Mouse (Mus musculus) CH12.LX (cell line): ENCODE measurements around the gene Eps15l1. TPM values are rescaled to one million over a fixed set of nuclear protein-coding genes. Genes with fewer than 3 reads are reported as not detected.
A peak's percentile ranks its signal among the peaks of the same experiment; 100 is the strongest.

Experiments used
- DNase-seq: peaks from one replicate; pipeline ENCODE4 v3.0.0-alpha.2; 2013; ENCODE audit errors: extremely low read depth
- H3K27ac ChIP-seq: 2 replicates; pipeline ENCODE4 v1.5.1; 2012; ENCODE audit warnings: low read depth, mild to moderate bottlenecking, control low read depth, moderate library complexity; ENCODE audit not compliant: insufficient read depth
- H3K27me3 ChIP-seq: replicated peaks from 2 replicates; pipeline ENCODE3; 2012; ENCODE audit warnings: inconsistent platforms
- H3K36me3 ChIP-seq, 2 experiments: replicated peaks in 1 of 2; 2 replicates each; pipeline versions ENCODE3 to v1.6.1; 2012; ENCODE audit warnings: inconsistent platforms in 1 of 2, low read length in 1 of 2, mild to moderate bottlenecking in 1 of 2, mixed read lengths in 1 of 2, moderate library complexity in 1 of 2; ENCODE audit not compliant: control insufficient read depth in 1 of 2, insufficient read depth in 1 of 2
- H3K4me1 ChIP-seq, 2 experiments: 2 replicates each; pipeline ENCODE4 v1.6.1; 2012; ENCODE audit warnings: inconsistent platforms in 1 of 2, moderate library complexity in 1 of 2; ENCODE audit not compliant: insufficient read depth in 2 of 2, control insufficient read depth in 1 of 2
- H3K4me2 ChIP-seq: 2 replicates; pipeline ENCODE4 v1.6.1; 2012; ENCODE audit warnings: low read depth, mild to moderate bottlenecking, control low read depth; ENCODE audit not compliant: poor library complexity, insufficient read depth, severe bottlenecking
- H3K4me3 ChIP-seq, 3 experiments: fragments of 150-350 bp in 1 of 3; sonication (generic) in 1 of 3; replicated peaks in 1 of 3; 2 replicates each; pipeline versions ENCODE3 to v1.5.1; 2011 to 2012; ENCODE audit warnings: low read depth in 2 of 3, low read length in 2 of 3, mild to moderate bottlenecking in 2 of 3, moderate library complexity in 2 of 3, control low read depth in 1 of 3, improper control_type of control experiment in 1 of 3, inconsistent platforms in 1 of 3, mixed read lengths in 1 of 3; ENCODE audit not compliant: poor library complexity in 1 of 3
- H3K79me2 ChIP-seq: replicated peaks from 2 replicates; pipeline ENCODE4 v1.6.1; 2012; ENCODE audit warnings: mild to moderate bottlenecking, moderate library complexity; ENCODE audit not compliant: control insufficient read depth, poor library complexity, insufficient read depth, severe bottlenecking; ENCODE audit errors: extremely low read depth
- H3K9ac ChIP-seq: 2 replicates; pipeline ENCODE4 v1.6.1; 2012; ENCODE audit warnings: low read depth, mild to moderate bottlenecking, control low read depth, moderate library complexity; ENCODE audit not compliant: insufficient read depth
- H3K9me3 ChIP-seq: replicated peaks from 2 replicates; pipeline ENCODE3; 2012; ENCODE audit warnings: low read length, inconsistent platforms, mixed read lengths
- BHLHE40 ChIP-seq: IDR thresholded peaks from 2 replicates; pipeline ENCODE4 v1.6.1; 2011; ENCODE audit warnings: mild to moderate bottlenecking, low read depth, low read length, improper control_type of control experiment
- CHD1 ChIP-seq: IDR thresholded peaks from 2 replicates; pipeline ENCODE4 v1.6.1; 2012; ENCODE audit warnings: low read depth, low read length, improper control_type of control experiment, inconsistent platforms
- CTCF ChIP-seq, 2 experiments: IDR thresholded peaks in 1 of 2; conservative IDR thresholded peaks in 1 of 2; 2 replicates each; pipeline ENCODE4 v1.5.1; 2011 to 2012; ENCODE audit warnings: low read depth in 2 of 2, low read length in 2 of 2, improper control_type of control experiment in 1 of 2, inconsistent platforms in 1 of 2, mild to moderate bottlenecking in 1 of 2, moderate library complexity in 1 of 2
- E2F4 ChIP-seq: IDR thresholded peaks from 2 replicates; pipeline ENCODE4 v1.6.1; 2011; ENCODE audit warnings: low read depth, low read length, improper control_type of control experiment; ENCODE audit not compliant: insufficient replicate concordance
- JUN ChIP-seq: IDR thresholded peaks from 2 replicates; pipeline ENCODE4 v1.6.1; 2011; ENCODE audit warnings: low read depth, mild to moderate bottlenecking, low read length, improper control_type of control experiment, moderate library complexity; ENCODE audit not compliant: insufficient read depth
- JUND ChIP-seq: conservative IDR thresholded peaks from 2 replicates; pipeline ENCODE4 v1.6.1; 2011; ENCODE audit warnings: low read depth, low read length, improper control_type of control experiment
- MAX ChIP-seq: IDR thresholded peaks from 2 replicates; pipeline ENCODE4 v1.6.1; 2011; ENCODE audit warnings: low read length, improper control_type of control experiment
- MXI1 ChIP-seq: IDR thresholded peaks from 2 replicates; pipeline ENCODE4 v1.6.1; 2011; ENCODE audit warnings: mild to moderate bottlenecking, low read depth, low read length, improper control_type of control experiment
- RAD21 ChIP-seq: IDR thresholded peaks from 2 replicates; pipeline ENCODE4 v1.6.1; 2011; ENCODE audit warnings: low read depth, mild to moderate bottlenecking, low read length, improper control_type of control experiment, moderate library complexity
- SIN3A ChIP-seq: IDR thresholded peaks from 2 replicates; pipeline ENCODE4 v1.6.1; 2012; ENCODE audit warnings: low read length, improper control_type of control experiment, inconsistent platforms
- SMC3 ChIP-seq: IDR thresholded peaks from 2 replicates; pipeline ENCODE4 v1.6.1; 2011; ENCODE audit warnings: low read depth, low read length, improper control_type of control experiment
- TBP ChIP-seq: conservative IDR thresholded peaks from 2 replicates; pipeline ENCODE4 v1.6.1; 2011; ENCODE audit warnings: low read depth, low read length, improper control_type of control experiment
- ZKSCAN1 ChIP-seq: IDR thresholded peaks from 2 replicates; pipeline ENCODE4 v1.6.1; 2012; ENCODE audit warnings: low read depth, inconsistent platforms, low read length, improper control_type of control experiment, borderline replicate concordance
- ZNF384 ChIP-seq: IDR thresholded peaks from 2 replicates; pipeline ENCODE4 v1.6.1; 2012; ENCODE audit warnings: low read depth, low read length, improper control_type of control experiment, inconsistent platforms
- dilution Hi-C: fragments of 300-500 bp; cut with MboI; formaldehyde crosslinking; loops from 2 replicates; pipeline ENCODE4 v1.14.3; 2020; ENCODE audit warnings: low sequenced_read_pairs; ENCODE audit not compliant: extremely low pct_unique_long_range_greater_than_20kb, extremely low pct_ligation_motif_present
- in situ Hi-C: fragments of 300-500 bp; cut with MboI; formaldehyde crosslinking; loops from 3 replicates; pipeline ENCODE4 v1.14.3; 2019; ENCODE audit warnings: low sequenced_read_pairs, low pct_ligation_motif_present, low pct_unique_long_range_greater_than_20kb, mixed read lengths
- polyA plus RNA-seq: library from polyadenylated mRNA; unstranded; fragments of >175 nt; gene quantifications from 2 replicates; pipeline ENCODE4 v1.2.1, GENCODE M21; 2012; ENCODE audit warnings: low read depth; ENCODE audit not compliant: insufficient read length
- total RNA-seq, 2 experiments: library from RNA; depleted of rRNA; stranded (reverse); fragments of 300-350 nt in 1 of 2; fragments of >200 nt in 1 of 2; gene quantifications; 2 replicates each; pipeline ENCODE4 v1.2.3; 2012 to 2014

Gene Eps15l1
- total and polyA plus RNA-seq, 3 experiments, result 21.7 to 49.4 (median 25.6) TPM

GRCm38 (mm10) chr8:72451516-72451915 lies 30.3 kb upstream of the Eps15l1 start:
- Histone ChIP-seq H3K4me3 (no peak overlapping the region), H3K27me3 (no peaks in the 10 kb centered on the region), H3K9ac (no peak overlapping the region), H3K36me3 (peaks cover 62 to 85% of the 10 kb centered on the region in 2 experiments), H3K79me2 (peaks cover 2% of the 10 kb centered on the region; the same call in 1 of the 2 replicates), H3K4me1 (peaks cover 0 to 8% of the 10 kb centered on the region in 2 experiments; a peak in 2 of 4 replicates), H3K27ac (no peak overlapping the region), H3K4me2 (no peak overlapping the region), H3K9me3 (peaks cover 10% of the 10 kb centered on the region)
- in situ Hi-C loops, result no loop called here
- no peak for DNase-seq
- TF ChIP-seq MAX (no peak), SMC3 (no peak), MXI1 (no peak), BHLHE40 (no peak), E2F4 (no peak), CTCF (conservative IDR thresholded peaks at IDR 0.05 in 1 of 2, IDR thresholded peaks at IDR 0.05 in 1 of 2; ENCODE audit: low read depth in 2 of 2, low read length in 2 of 2) (no peak), JUN (no peak), TBP (no peak), ZKSCAN1 (no peak)
- dilution Hi-C loops, result no loop called here

DNA sequence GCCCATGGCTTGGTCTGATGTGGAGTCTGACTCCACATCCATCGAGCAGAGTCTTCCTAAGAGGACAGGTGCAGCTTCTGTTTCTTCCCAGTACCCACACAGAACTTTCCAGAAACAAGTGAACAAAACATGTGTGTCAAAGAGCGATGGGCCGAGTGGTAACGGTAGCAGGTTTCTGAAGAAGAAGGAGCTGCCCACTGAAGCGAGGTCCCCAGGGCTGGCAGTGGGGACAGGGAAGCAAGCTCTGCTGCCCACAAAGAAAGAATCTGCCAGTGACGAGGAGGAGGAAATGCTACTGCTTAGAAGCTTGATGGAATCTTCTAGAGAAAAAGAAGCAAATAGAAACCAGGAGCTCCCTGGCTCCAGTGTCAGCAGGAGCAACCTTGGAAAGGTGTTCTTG lies 23.8 kb upstream of the Eps15l1 start:
- Histone ChIP-seq H3K9me3 (no peaks in the 10 kb centered on the region), H3K9ac (peak overlapping the region; percentile 59), H3K4me1 (peaks cover 6 to 35% of the 10 kb centered on the region in 2 experiments; a peak in 3 of 4 replicates), H3K4me2 (peak overlapping the region; percentile 97), H3K79me2 (peaks cover 6% of the 10 kb centered on the region; the same call in 1 of the 2 replicates), H3K27ac (peak overlapping the region; percentile 38; the same call in 1 of the 2 replicates), H3K27me3 (no peaks in the 10 kb centered on the region), H3K4me3 (peak overlapping the region; percentile 5 to 42 (median 23)), H3K36me3 (peaks cover 24 to 38% of the 10 kb centered on the region in 2 experiments)
- in situ Hi-C loops (no loop called here), dilution Hi-C loops (no loop called here)
- TF ChIP-seq SIN3A (0 out of 2 replicates have a peak, but pooled peaks have one; percentile 5), JUND (no peak)
- peak; percentile 26 for DNase-seq

- H3K27ac ChIP-seq, result peak overlapping the region; percentile 23
- H3K4me3 ChIP-seq, result peak overlapping the region; percentile 55 to 66 (median 63)
- dilution Hi-C loops (no loop called here), in situ Hi-C loops (no loop called here)
- peaks cover 6% of the 10 kb centered on the region; the same call in 1 of the 2 replicates for H3K79me2 ChIP-seq
- no peak for DNase-seq
- H3K4me2 ChIP-seq, result peak overlapping the region; percentile 14; the same call in 1 of the 2 replicates
- H3K36me3 ChIP-seq, result peaks cover 14 to 27% of the 10 kb centered on the region in 2 experiments
- H3K9ac ChIP-seq, result peak overlapping the region; percentile 52; the same call in 1 of the 2 replicates
- H3K4me1 ChIP-seq, result peaks cover 6 to 35% of the 10 kb centered on the region in 2 experiments; a peak in 3 of 4 replicates
- H3K9me3 ChIP-seq, result no peaks in the 10 kb centered on the region
- no peaks in the 10 kb centered on the region for H3K27me3 ChIP-seq
- 0 out of 2 replicates have a peak, but pooled peaks have one; percentile 84 for TF ChIP-seq CHD1
- 0 out of 2 replicates have a peak, but pooled peaks have one; percentile 4 for TF ChIP-seq E2F4
- TF ChIP-seq ZNF384, result peak; percentile 53
- no peak for TF ChIP-seq RAD21
Observed at GRCm38 (mm10) chr8:72443994-72444350, 22.7 kb upstream of the Eps15l1 start.
